Mouse (Mus musculus): Measurements from ENCODE around the gene Ralgps1.

GRCm38 (mm10) chr2:33347607-33348006 lies 23.7 kb downstream of the Ralgps1 start:
- no peak for TF ChIP-seq GATA1 (IDR thresholded peaks at IDR 0.05; ENCODE audit: borderline replicate concordance, low read length)
- no peak for TF ChIP-seq FLI1 (IDR thresholded peaks at IDR 0.05; ENCODE audit: low read length)
